Mouse (Mus musculus): ENCODE results near the gene Mtmr12.

DNA sequence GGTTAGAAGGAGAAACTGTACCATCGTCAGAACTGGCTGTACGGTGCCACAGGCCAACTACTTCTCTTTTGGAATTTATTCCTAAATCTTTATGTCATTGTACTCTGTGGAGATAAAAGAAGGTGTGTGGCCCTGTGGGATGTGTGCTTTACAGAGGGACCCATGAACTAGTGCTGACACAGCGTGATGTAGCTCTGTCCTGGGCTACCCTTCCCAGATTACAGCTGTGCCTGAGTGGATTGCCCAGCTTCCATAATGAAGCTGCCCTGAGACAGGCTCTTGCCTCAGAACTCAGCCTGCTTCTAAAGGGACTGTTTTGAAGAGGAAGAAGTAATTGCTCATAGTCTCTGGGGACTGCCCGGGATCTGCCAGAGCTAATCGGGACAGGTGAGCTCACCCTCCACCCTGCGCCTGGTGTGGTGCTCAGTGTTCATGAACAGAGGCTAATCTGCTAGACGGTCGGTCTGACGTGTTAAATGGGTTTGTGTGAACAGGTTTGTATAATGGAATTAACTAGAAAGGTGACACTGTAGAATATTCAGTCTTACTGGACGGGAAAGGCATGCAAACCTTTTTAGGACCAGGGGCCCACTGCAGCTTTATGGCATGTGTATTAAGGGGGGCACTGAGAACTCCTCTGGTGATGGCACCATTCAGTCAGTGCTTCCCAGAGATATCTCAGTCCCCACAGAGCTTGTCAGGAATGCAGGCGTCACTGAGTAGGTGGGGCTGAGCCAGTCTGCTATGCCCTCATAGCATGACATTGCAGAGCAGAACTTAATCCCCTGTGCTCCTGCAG lies 41.7 kb downstream of the Mtmr12 start:
- TF ChIP-seq CTCF (IDR thresholded peaks at IDR 0.05; ENCODE audit: borderline replicate concordance, insufficient read depth, low read depth, low read length) (no peak), POLR2A (IDR thresholded peaks at IDR 0.05; ENCODE audit: borderline replicate concordance, insufficient read depth, low read length) (no peak)
